Mouse (Mus musculus) intestine, embryonic 14.5 days (tissue): ENCODE measurements around the gene Frmd4b. TPM values are rescaled to one million over a fixed set of nuclear protein-coding genes. Genes with fewer than 3 reads are reported as not detected.

ENCODE experiments used
- ATAC-seq: fragments of 200-750 bp; cut with Nextera tagmentation; replicated peaks from 2 replicates; pipeline ENCODE4 v1.8.0; 2017; ENCODE audit warnings: low read depth, moderate number of reproducible peaks, moderate TSS enrichment, moderate library complexity; ENCODE audit not compliant: low FRiP score, low TSS enrichment
- DNase-seq: peaks from one replicate; pipeline ENCODE4 v3.0.0-alpha.2; 2018; ENCODE audit warnings: low spot score
- H3K27ac ChIP-seq: fragments of 300-500 bp; sonication (generic); 2 replicates; pipeline ENCODE4 v1.5.1; 2014; ENCODE audit warnings: low read depth, mild to moderate bottlenecking, control low read depth
- H3K27me3 ChIP-seq: fragments of 300-500 bp; sonication (generic); replicated peaks from 2 replicates; pipeline ENCODE4 v1.6.1; 2014; ENCODE audit warnings: low read length, control low read depth; ENCODE audit not compliant: control insufficient read depth, insufficient read depth
- H3K36me3 ChIP-seq: fragments of 300-500 bp; sonication (generic); 2 replicates; pipeline ENCODE4 v1.6.1; 2014; ENCODE audit warnings: low read length, control low read depth; ENCODE audit not compliant: control insufficient read depth, insufficient read depth
- H3K4me1 ChIP-seq: fragments of 300-500 bp; sonication (generic); replicated peaks from 2 replicates; pipeline ENCODE4 v1.6.1; 2014; ENCODE audit warnings: low read length, control low read depth, mixed read lengths; ENCODE audit not compliant: control insufficient read depth, insufficient read depth
- H3K4me2 ChIP-seq: fragments of 300-500 bp; sonication (generic); 2 replicates; pipeline ENCODE4 v1.6.1; 2014; ENCODE audit warnings: low read length
- H3K4me3 ChIP-seq: fragments of 300-500 bp; sonication (generic); 2 replicates; pipeline ENCODE4 v1.5.1; 2014; ENCODE audit warnings: low read depth, low read length, control low read depth, mixed read lengths
- H3K9ac ChIP-seq: fragments of 300-500 bp; sonication (generic); 2 replicates; pipeline ENCODE4 v1.6.1; 2014; ENCODE audit warnings: mild to moderate bottlenecking, low read length
- H3K9me3 ChIP-seq: fragments of 300-500 bp; sonication (generic); 2 replicates; pipeline ENCODE4 v1.6.1; 2016; ENCODE audit warnings: low read length, control low read depth; ENCODE audit not compliant: control insufficient read depth
- WGBS: fragments of 180-500 bp; shearing (Covaris S2); extraction: QIAGEN DNeasy Blood & Tissue Kit; methylation state at CpG from one replicate; pipeline ENCODE4 v1.1.7; 2014; 5-methylcytosine and 5-hydroxymethylcytosine counted together
- polyA plus RNA-seq: library from polyadenylated mRNA; unstranded; fragments of >200 nt; fragmentation: Nextera tagmentation; extraction: Ambion mirVana; gene quantifications from 2 replicates; pipeline ENCODE4 v1.2.1, GENCODE M21; 2014

Frmd4b gene
- polyA plus RNA-seq, 1 experiment from 2014 or later = 17.1 TPM

DNA sequence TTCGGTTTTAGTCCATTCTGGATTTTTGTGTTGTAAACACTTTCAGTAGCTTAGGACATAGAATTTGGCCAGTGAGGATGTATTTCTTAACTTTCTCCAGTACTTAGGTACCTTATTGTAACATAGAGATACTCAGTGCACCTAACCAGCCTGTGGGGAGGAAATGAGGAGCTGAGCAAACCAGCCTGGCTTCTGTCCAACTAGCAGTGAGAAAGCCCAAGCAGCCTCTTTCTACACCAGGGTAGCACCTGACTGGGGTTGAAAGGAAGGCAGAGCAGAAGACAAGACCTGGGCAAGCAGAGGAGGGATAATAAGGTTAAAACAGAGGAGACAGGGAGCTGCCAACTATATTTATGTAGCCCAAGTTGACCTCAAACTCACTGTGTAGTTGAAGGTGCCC, 333.7 kb downstream of the Frmd4b start:
- H3K4me1 ChIP-seq = 0 out of 2 replicates have a peak, but pooled peaks cover 5% of the 10 kb centered on the region
- no peak overlapping the region for H3K4me3 ChIP-seq
- WGBS = 92% methylated on average over 1 of the region's 1 CpGs
- H3K27me3 ChIP-seq = no peaks in the 10 kb centered on the region
- DNase-seq (no peak), ATAC-seq (no peak)
- no peak overlapping the region for H3K27ac ChIP-seq
- H3K36me3 ChIP-seq = peaks cover 8% of the 10 kb centered on the region; the same call in 1 of the 2 replicates
- H3K9me3 ChIP-seq = no peaks in the 10 kb centered on the region
- no peak overlapping the region for H3K4me2 ChIP-seq
- H3K9ac ChIP-seq = no peak overlapping the region

DNA sequence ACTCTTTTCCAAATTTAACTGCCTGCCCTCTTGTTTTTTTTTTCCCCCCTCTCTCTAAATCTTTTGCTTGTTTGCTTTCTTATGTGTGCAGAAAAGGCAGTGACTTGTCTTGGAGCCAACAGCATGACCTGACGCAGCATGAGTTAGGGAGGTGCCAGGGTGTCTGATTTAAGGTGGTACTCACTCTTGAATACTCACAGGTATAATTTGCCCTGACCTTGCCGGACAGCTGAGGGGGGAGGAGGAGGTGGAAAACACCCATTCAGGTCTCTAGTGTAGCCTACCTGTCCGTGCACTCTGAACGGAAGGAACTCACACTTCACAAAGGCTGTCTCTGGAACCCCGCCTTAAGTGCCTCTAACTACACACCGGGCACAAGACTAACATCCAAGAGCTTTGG, 338.5 kb downstream of the Frmd4b start:
- Histone ChIP-seq H3K36me3 (no peaks in the 10 kb centered on the region), H3K27ac (no peak overlapping the region), H3K4me1 (peaks cover 5% of the 10 kb centered on the region), H3K27me3 (no peaks in the 10 kb centered on the region), H3K4me3 (no peak overlapping the region), H3K9ac (no peak overlapping the region), H3K4me2 (no peak overlapping the region), H3K9me3 (no peaks in the 10 kb centered on the region)
- WGBS = 57% methylated on average over 6 of the region's 6 CpGs
- ATAC-seq (no peak), DNase-seq (no peak)

DNA sequence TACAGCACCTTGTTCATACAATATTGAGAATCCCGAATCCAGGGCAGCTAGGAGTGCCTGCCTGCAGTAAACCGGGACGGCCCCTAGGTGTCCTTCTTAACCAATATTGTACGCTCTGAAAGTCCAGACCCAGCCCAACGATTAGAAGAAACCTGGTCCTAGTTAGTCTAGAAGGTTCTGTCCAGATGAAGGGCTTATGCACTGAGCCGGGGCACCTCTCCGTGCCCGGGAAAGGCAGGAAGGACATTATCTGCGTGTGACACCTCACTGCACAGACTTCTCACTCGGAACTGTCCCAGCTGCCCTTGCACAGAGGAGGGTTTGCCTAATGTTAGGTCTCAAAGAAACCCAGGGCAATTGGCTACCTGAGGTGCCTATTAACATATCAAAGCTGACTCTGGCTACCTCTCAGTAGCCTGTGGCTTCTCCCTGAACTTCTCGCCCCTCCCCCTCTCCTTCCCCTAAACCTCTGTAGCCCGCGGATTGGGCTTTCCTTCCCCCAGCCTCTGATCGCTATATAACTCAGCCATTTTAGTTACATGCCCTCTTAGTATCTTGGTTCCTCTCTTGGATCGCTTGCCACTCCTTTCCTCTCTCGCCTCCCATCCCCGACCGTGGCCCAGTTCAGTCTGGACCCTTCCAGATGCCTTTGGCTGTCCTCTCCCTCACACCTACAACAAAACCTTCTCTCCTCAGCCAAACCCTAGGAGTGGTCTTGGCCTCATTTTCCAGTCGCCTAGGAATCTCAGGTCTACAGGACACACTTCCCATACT, 339.1 kb downstream of the Frmd4b start:
- Histone ChIP-seq H3K27me3 (no peaks in the 10 kb centered on the region), H3K4me2 (peak overlapping the region; percentile 52), H3K36me3 (no peaks in the 10 kb centered on the region), H3K9ac (no peak overlapping the region), H3K9me3 (no peaks in the 10 kb centered on the region), H3K27ac (no peak overlapping the region), H3K4me3 (peak overlapping the region; percentile 15; the same call in 1 of the 2 replicates), H3K4me1 (peaks cover 5% of the 10 kb centered on the region)
- DNase-seq = peak; percentile 79
- 6% methylated on average over 19 of the region's 19 CpGs for WGBS
- ATAC-seq = peak; percentile 70

DNA sequence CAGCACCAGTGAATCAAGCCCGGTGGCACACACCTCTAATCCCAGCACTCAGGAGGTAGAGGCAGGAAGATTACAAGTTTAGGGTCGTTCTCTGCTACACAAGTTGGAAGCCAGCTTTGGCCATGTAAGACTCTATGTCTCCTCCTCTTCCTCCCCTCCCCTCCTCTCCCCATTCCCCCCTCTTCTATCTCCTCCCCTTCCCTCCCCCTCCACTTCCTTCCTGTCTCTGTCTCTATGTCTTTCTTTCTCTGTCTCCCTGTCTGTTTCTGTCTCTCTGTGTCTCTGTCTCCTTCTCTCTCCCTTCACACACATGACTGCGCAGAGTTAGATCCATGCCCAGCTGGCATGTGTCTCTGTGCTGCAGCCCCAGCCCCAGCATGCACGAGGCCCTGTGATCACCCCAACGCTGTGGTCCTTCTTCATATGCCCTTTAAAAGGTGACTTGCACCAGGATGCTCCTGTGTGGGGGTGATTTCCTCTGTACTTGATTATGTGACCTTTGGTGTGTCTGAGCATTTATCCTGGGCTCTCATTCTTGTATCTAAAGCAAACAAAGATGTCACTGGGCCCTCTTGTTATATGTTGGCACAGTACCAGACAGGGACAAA, 340.3 kb downstream of the Frmd4b start:
- 63% methylated on average over 5 of the region's 5 CpGs for WGBS
- Histone ChIP-seq H3K9ac (no peak overlapping the region), H3K36me3 (no peaks in the 10 kb centered on the region), H3K27ac (no peak overlapping the region), H3K9me3 (no peaks in the 10 kb centered on the region), H3K27me3 (no peaks in the 10 kb centered on the region), H3K4me1 (peaks cover 5% of the 10 kb centered on the region), H3K4me2 (no peak overlapping the region), H3K4me3 (no peak overlapping the region)
- no peak for DNase-seq
- ATAC-seq = no peak

DNA sequence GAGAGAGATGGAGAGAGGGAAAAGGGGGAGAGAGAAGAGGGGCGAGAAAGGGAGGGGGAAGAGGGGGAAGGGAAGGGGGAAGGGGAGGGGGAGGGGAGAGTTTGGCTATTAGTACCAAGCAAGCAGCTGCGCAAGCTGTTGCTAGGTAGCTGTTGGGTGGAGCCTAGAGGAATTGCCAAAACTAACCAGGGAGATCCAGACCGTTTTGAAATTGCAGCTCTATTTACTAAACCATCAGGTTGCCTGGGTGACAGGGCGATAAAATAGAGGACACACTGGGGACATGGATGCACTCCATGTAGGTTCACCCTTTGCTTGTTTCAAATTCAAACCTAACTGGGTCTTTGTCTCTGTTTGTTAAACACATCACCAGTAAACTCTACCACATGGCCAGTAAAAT, 341.0 kb downstream of the Frmd4b start:
- H3K4me3 ChIP-seq = no peak overlapping the region
- no peaks in the 10 kb centered on the region for H3K36me3 ChIP-seq
- no peak overlapping the region for H3K4me2 ChIP-seq
- 35% methylated on average over 4 of the region's 4 CpGs for WGBS
- DNase-seq = no peak
- peaks cover 5% of the 10 kb centered on the region for H3K4me1 ChIP-seq
- no peaks in the 10 kb centered on the region for H3K9me3 ChIP-seq
- no peak overlapping the region for H3K27ac ChIP-seq
- no peak for ATAC-seq
- no peaks in the 10 kb centered on the region for H3K27me3 ChIP-seq
- H3K9ac ChIP-seq = no peak overlapping the region

DNA sequence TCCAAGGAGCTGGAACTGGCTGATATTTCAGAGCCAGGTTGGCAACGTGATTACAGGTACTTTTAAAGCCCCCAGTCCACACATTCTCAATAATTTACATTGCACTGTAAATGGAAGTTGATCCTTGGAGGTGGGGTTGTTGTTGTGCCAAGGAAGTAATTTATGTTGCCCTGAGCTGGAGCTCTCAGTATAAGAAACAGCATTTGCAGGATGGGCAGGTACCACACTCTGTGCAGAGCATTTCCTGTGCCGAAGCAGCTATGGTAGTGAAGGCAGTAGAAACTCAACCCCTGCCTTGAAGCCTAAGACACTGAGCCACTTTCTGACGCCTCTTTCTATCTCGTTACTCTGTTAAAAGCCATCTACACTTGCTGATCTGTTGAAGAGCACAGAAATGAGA, 341.6 kb downstream of the Frmd4b start:
- Histone ChIP-seq H3K4me2 (no peak overlapping the region), H3K9me3 (no peaks in the 10 kb centered on the region), H3K4me1 (peaks cover 5% of the 10 kb centered on the region), H3K27me3 (no peaks in the 10 kb centered on the region), H3K4me3 (no peak overlapping the region), H3K36me3 (no peaks in the 10 kb centered on the region), H3K9ac (no peak overlapping the region), H3K27ac (no peak overlapping the region)
- no peak for ATAC-seq
- no peak for DNase-seq
- WGBS = 47% methylated on average over 4 of the region's 4 CpGs

DNA sequence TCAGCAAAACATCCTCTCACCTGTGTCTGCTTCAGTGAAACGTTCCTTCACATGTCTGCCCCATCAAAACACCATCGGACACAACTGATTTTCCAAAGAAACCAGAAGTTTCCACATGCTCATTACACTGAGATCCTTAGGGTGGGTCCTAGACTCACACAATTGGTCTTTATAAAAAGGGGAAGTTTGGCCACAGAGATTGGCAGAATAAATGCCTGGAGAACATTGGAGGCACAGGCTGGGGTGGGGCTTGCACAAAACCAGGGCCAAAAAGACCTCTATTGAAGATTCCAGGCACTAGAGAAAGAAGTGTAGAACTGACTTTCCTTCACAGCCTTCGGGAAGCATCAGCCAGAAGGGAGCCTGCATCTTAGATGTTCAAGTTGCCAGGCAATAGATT, 343.6 kb downstream of the Frmd4b start:
- Histone ChIP-seq H3K36me3 (no peaks in the 10 kb centered on the region), H3K4me2 (no peak overlapping the region), H3K4me1 (peaks cover 5% of the 10 kb centered on the region), H3K27ac (no peak overlapping the region), H3K9me3 (no peaks in the 10 kb centered on the region), H3K27me3 (no peaks in the 10 kb centered on the region), H3K9ac (no peak overlapping the region), H3K4me3 (no peak overlapping the region)
- WGBS = 84% methylated on average over 3 of the region's 3 CpGs
- ATAC-seq (no peak), DNase-seq (no peak)

DNA sequence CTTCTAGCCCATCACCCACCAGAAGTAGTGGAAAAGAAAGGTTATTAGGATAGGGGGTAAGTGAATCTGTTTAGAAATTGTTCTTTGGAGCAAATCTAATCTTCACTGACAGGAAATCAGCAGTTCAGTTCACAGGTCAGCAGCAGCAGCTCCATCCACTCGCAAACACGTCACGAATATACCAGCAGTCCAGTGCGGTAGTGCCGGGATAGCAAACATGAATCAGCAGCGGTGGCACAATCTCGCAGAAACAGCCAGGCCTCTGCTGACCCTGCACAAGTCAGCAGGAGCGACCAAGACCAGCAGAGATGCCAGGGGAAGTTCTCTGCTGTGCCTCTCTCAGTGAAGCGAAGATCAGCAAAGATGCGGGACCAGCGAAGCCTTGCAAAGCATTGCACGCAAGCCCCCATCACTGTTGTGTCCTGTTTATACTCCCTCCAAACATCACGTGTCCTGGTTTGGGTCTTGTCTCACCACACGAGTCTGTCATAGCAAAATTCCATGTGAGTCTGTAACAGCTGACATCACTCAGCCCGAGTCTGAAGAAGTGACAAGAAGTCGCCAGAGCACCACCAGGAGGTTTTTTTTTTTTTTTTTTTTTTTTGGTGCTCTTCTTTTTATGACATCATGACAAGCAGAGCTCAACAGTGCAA, 344.2 kb downstream of the Frmd4b start:
- WGBS = 56% methylated on average over 16 of the region's 16 CpGs
- H3K9ac ChIP-seq = no peak overlapping the region
- H3K27ac ChIP-seq = no peak overlapping the region
- no peaks in the 10 kb centered on the region for H3K27me3 ChIP-seq
- no peaks in the 10 kb centered on the region for H3K36me3 ChIP-seq
- H3K4me1 ChIP-seq = peaks cover 2% of the 10 kb centered on the region
- H3K9me3 ChIP-seq = no peaks in the 10 kb centered on the region
- DNase-seq (no peak), ATAC-seq (no peak)
- no peak overlapping the region for H3K4me2 ChIP-seq
- H3K4me3 ChIP-seq = no peak overlapping the region
